Mouse (Mus musculus): ENCODE measurements around the gene Lcorl.

The Lcorl gene

GRCm38 (mm10) chr5:45857254-45858011 is at the start of gene Lcorl:
Lcorl (minus strand) TSS chr5:45857615.
- DNase-seq = peak; percentile 94

DNA sequence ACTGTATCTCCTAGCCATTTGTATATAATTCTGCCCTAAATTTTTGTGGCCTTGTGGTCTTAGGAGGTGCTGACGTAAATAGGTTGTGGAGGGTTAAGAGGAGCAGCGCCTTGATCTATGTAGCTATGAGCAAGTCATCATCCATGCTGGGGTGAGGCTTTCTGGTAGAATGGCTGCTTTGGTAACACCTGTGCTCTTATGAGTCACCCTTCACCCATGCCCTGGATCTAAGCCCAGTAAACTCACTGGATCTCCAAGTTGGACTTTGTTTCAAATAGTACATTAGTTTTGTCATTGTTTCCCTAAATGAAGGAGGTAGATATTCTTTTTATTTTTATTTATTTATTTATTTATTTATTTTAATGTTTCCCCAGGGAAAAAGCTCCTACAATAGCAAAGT is 47.3 kb upstream of the Lcorl start:
- DNase-seq = peak in 1 of 2 experiments; percentile 3

DNA sequence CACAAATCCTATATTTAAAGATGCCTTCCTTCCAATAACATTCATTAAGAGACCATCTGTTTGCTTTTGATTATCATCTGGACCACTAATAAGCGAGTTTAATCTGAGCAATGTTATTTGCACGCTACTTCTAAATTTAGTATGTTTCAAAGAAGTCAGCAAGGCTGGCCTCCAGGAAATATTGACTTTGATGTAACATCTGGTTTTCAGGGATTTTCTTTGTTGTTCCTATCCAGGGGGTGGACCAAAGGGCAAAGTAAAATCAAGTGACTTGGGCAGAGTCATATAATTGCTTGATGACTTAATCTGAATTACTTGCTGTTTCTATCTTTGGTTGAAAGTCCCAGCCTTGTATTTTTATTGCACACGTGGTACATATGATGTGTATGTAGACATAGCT is 45.8 kb upstream of the Lcorl start:
- no peak for DNase-seq

GRCm38 (mm10) chr5:45895362-45895761 is 37.9 kb upstream of the Lcorl start:
- no peak for DNase-seq

DNA sequence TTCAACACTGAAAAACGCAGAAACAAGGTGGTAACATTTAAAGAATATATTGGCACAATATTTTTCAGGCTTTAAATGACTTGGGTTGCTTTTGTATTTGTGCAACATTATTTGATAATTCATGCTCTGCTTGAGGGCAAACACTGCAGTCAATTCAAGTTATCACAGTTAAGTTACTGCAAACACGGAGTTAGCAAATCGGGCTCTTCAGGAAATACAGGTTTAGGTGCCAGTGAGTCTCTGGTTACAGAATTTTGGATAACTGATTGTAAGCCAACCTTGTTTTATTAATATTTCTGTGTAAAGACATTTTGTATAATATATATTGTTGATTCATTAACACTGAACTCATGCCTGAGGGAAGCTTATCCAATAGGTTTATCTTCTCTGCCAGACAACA is 36.3 kb upstream of the Lcorl start:
- no peak for DNase-seq

GRCm38 (mm10) chr5:45876328-45876727 is 18.9 kb upstream of the Lcorl start:
- no peak for DNase-seq

DNA sequence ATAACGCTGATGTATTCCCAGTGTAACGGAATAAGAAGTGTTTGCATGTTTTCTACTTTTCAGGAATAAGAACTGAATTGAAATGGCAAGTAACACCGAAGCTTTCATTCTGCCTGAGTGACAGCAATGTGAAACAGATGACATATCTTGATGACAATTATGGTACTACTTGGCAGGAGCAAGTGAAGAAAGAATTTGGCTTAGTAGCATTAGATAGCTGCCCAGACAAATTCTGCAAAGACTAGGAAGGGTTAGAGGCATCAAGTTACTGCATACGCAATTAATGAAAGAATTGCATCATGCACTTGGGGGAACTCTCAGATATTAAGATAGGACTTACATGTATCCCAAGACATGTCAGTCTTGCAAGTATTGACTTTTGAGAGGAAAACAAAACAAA is 18.1 kb upstream of the Lcorl start:
- no peak for DNase-seq

DNA sequence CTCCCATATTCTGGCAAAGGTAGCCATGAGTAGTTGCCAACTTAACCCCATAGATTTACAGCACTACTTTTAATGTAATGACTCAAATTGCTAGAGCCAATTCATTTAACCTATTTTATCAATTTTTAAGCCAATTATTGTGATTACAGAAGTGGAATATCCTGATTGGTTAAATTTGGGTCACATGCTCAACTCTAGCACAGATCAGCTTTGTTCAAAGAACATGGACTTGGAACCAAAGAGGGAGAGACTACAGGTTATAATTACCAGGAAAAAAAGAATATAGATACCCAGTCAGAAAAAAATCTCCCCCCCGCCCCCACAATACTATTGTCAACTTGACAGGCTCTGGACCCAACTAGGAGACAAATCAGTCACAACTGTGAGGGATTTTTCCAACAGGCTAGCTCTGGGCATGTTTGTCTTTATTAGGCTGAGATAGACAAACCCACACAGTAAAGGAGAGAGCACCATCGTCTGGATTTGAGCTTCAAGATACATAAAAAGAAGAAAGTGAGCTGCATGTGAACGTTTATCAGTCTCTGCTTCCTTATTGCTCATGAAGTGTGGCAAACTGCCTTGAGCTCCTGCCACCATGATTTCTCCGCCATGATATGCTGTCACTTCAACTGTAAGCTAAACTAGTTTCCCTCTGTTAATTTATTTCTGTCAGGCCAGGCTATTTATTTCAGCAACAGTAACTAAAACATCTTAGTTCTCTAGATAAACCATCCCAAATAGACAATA is 17.0 kb upstream of the Lcorl start:
- no peak for DNase-seq

GRCm38 (mm10) chr5:45858368-45858767 is 953 bp upstream of the Lcorl start:
- no peak for DNase-seq

GRCm38 (mm10) chr5:45856876-45857253 is 550 bp downstream of the Lcorl start:
- no peak for DNase-seq

- peak; percentile 64 to 70 for DNase-seq
These were observed 1.1 kb downstream of the Lcorl start for GRCm38 (mm10) chr5:45856303-45856821.

- DNase-seq = peak; percentile 55 to 71
These were observed 1.7 kb downstream of the Lcorl start for GRCm38 (mm10) chr5:45855526-45856302.

GRCm38 (mm10) chr5:45844723-45845122 is 12.7 kb downstream of the Lcorl start:
- no peak for DNase-seq

DNA sequence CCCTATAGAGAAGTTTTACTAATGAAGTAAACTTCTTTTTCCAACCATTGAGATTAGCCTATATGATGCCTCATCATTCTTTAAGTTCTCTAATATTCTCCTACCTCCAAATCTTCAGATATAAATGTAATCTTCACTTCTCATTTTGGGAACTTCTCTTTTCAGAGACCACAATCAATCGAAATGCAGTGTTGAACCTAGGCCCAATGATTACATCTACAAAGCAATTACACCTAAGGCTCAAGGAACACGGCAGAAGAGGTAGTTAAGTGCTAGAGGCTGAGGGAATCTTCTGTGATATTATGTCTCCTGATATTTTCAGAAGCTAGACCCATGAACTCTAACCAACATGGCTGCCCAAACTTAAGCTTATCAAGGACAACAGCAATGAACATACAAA is 22.3 kb downstream of the Lcorl start:
- DNase-seq = no peak

DNA sequence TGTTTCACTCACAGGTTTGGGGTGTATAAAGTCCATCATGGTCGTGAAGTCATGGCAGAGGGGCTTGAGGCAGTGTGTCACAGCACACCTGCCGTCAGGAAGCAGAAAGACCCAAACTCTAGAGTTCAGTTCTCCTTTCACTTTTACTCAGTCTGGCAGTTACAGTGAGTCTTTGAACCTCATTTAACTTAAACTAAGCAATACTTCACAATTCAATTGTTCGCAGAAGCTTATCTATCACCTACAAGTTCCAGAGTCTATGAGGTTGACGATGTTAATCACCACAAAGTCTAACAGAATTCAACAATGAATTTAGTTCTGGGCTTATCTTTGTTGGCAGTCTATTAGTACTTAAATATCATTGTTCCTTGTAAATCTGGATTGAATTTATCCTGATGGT is 45.9 kb downstream of the Lcorl start:
- no peak for DNase-seq

GRCm38 (mm10) chr5:45791864-45792263 is 65.6 kb downstream of the Lcorl start:
- no peak for DNase-seq

- DNase-seq = no peak
These were observed 67.2 kb downstream of the Lcorl start for GRCm38 (mm10) chr5:45790221-45790620.

DNA sequence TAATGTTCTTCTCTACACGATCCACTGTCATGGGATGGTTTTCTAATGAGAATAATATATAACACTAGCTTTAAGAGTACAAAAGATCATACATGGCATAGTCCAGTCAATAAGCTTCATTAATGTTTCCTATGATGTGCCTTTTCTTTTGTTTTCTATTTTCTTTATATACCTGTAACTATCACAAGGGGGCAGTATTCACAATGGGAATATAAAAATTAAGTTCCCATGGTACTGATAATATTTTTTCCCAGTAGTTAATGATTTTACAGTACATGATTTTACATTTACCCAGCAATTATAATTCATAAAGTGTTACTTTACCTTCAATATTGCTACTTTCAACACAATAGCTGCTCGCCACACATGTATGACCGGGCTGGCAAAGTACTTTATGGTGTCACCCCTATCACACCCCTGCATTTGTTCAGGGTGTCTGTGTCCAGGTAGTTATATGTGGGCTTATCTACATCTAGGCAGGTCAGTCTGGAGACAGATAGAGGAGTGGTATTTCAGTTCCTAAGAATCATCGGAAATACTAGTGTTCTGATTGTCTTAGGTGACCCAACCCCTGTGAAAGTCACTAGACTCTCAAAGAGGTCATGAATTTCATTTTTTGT is 99.8 kb downstream of the Lcorl start:
- DNase-seq = no peak

- no peak for DNase-seq
These were observed 119.5 kb downstream of the Lcorl start for GRCm38 (mm10) chr5:45737911-45738310.

DNA sequence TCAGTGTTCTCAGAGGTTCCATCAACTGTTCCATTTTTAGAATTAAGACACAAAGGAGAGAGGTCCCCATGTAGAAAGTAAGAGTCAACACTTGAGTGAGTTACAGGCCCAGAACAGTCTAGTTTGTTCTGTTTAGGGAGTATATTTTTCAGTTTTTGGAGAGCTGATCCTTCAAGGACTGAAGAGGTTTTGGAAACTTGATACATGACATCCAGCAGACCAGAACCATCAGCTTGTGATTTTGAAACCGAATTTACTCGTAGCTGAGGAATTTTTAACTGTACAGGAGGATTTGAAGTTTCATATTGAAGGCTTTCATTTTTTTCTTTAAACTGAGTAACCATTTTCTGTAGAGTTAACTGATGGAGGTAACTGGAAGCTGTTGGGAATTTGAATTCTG is 123.7 kb downstream of the Lcorl start:
- DNase-seq = no peak

DNA sequence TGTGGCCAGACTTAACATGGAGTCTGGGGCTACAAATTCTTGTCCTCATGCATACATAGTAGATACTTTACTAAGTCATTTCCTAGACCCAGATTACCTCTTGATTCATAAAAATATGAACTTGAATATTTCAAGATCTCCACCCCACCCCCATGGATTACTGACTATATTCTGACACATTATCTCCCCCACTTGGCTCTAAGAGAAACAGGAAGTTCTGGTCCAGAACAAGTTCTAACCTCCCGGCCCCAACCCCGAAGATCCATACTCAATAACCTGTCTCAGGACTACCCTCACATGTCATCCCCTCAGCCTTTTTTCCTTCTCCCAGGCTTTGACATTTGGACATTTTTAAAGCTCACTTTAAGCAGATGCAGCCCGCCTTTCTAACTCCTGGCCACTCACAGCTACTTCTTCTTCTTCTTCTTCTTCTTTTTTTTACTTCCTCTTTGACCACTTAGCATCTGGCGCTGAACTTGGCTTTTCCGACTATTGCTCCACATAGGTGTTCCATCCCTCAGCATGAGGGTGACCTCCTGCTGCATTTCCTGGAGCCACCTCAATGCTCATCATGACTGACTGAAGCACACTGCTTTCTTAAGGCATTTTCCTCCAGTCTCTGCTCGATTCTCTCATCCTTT is 138.4 kb downstream of the Lcorl start:
- DNase-seq = no peak

DNA sequence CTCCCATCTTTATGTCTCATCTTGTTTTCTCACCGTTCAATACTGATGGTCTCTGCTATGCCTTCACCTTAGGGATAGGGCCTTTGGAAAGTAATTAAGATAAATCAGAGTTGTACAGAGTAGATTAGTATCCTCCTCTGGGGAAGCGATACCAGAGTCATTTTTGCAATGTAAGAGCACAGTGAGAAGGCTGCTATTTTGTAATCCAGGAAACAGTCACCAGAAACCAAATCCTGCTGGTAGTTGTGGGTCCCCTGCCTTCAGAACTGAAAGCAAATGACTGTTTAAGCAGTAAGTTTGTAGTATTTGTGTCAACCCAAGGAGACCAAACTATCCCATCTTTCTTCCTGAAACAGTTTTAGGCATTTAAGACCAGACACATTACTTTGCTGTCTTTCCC is 147.8 kb downstream of the Lcorl start:
- no peak for DNase-seq
